Mouse (Mus musculus): ENCODE measurements around the gene Lrpprc. TPM values are rescaled to one million over a fixed set of nuclear protein-coding genes. Genes with fewer than 3 reads are reported as not detected.
A peak's percentile ranks its signal among the peaks of the same experiment; 100 is the strongest.

The Lrpprc gene
- polyA plus RNA-seq, 1 experiment from 2014 or later: 41.6 TPM

GRCm38 (mm10) chr17:84716252-84716872 lies 74.2 kb downstream of the Lrpprc start:
- Histone ChIP-seq H3K27ac (ENCODE audit: low read length) (no peak overlapping the region), H3K9ac (ENCODE audit: low read depth, low read length) (no peak overlapping the region), H3K4me2 (ENCODE audit: low read depth, low read length) (no peak overlapping the region), H3K36me3 (ENCODE audit: control insufficient read depth, insufficient read depth) (peaks cover 8% of the 10 kb centered on the region; the same call in 1 of the 2 replicates), H3K4me3 (ENCODE audit: low read depth, low read length) (no peak overlapping the region), H3K27me3 (ENCODE audit: control insufficient read depth, insufficient read depth, low read depth, low read length) (no peaks in the 10 kb centered on the region), H3K9me3 (replicated peaks; ENCODE audit: control insufficient read depth, low read length) (no peaks in the 10 kb centered on the region), H3K4me1 (ENCODE audit: control insufficient read depth, low read depth, low read length) (no peaks in the 10 kb centered on the region; the same call in 1 of the 2 replicates)
- WGBS (ENCODE audit: insufficient replicate concordance): 80% methylated on average over 16 of the region's 16 CpGs
- no peak for ATAC-seq (ENCODE audit: low read depth)

- no peak overlapping the region for H3K4me2 ChIP-seq (ENCODE audit: low read depth, low read length)
- H3K9me3 ChIP-seq (replicated peaks; ENCODE audit: control insufficient read depth, low read length): no peaks in the 10 kb centered on the region
- peaks cover 12% of the 10 kb centered on the region; the same call in 1 of the 2 replicates for H3K36me3 ChIP-seq (ENCODE audit: control insufficient read depth, insufficient read depth)
- H3K9ac ChIP-seq (ENCODE audit: low read depth, low read length): no peak overlapping the region
- 78% methylated on average over 4 of the region's 4 CpGs for WGBS (ENCODE audit: insufficient replicate concordance)
- peak; percentile 45; the same call in 1 of the 2 replicates for ATAC-seq (ENCODE audit: low read depth)
- no peaks in the 10 kb centered on the region; the same call in 1 of the 2 replicates for H3K4me1 ChIP-seq (ENCODE audit: control insufficient read depth, low read depth, low read length)
- no peaks in the 10 kb centered on the region for H3K27me3 ChIP-seq (ENCODE audit: control insufficient read depth, insufficient read depth, low read depth, low read length)
- no peak overlapping the region for H3K27ac ChIP-seq (ENCODE audit: low read length)
- H3K4me3 ChIP-seq (ENCODE audit: low read depth, low read length): no peak overlapping the region
Observed at GRCm38 (mm10) chr17:84714930-84715329, 75.7 kb downstream of the Lrpprc start.

- Histone ChIP-seq H3K9ac (ENCODE audit: low read depth, low read length) (no peak overlapping the region), H3K27ac (ENCODE audit: low read length) (no peak overlapping the region), H3K4me3 (ENCODE audit: low read depth, low read length) (no peak overlapping the region), H3K36me3 (ENCODE audit: control insufficient read depth, insufficient read depth) (peaks cover 12% of the 10 kb centered on the region; the same call in 1 of the 2 replicates), H3K27me3 (ENCODE audit: control insufficient read depth, insufficient read depth, low read depth, low read length) (no peaks in the 10 kb centered on the region), H3K4me1 (ENCODE audit: control insufficient read depth, low read depth, low read length) (no peaks in the 10 kb centered on the region; the same call in 1 of the 2 replicates), H3K9me3 (replicated peaks; ENCODE audit: control insufficient read depth, low read length) (no peaks in the 10 kb centered on the region), H3K4me2 (ENCODE audit: low read depth, low read length) (no peak overlapping the region)
- ATAC-seq (ENCODE audit: low read depth): no peak
- WGBS (ENCODE audit: insufficient replicate concordance): 85% methylated on average over 18 of the region's 18 CpGs
Observed at GRCm38 (mm10) chr17:84713563-84714164, 76.9 kb downstream of the Lrpprc start.

GRCm38 (mm10) chr17:84709403-84709851 lies 81.2 kb downstream of the Lrpprc start:
- 76% methylated on average over 17 of the region's 17 CpGs for WGBS (ENCODE audit: insufficient replicate concordance)
- H3K27me3 ChIP-seq (ENCODE audit: control insufficient read depth, insufficient read depth, low read depth, low read length): no peaks in the 10 kb centered on the region
- no peaks in the 10 kb centered on the region for H3K4me1 ChIP-seq (ENCODE audit: control insufficient read depth, low read depth, low read length)
- H3K9ac ChIP-seq (ENCODE audit: low read depth, low read length): no peak overlapping the region
- H3K36me3 ChIP-seq (ENCODE audit: control insufficient read depth, insufficient read depth): peaks cover 20% of the 10 kb centered on the region; the same call in 1 of the 2 replicates
- ATAC-seq (ENCODE audit: low read depth): no peak
- no peak overlapping the region for H3K27ac ChIP-seq (ENCODE audit: low read length)
- H3K4me2 ChIP-seq (ENCODE audit: low read depth, low read length): no peak overlapping the region; the same call in 1 of the 2 replicates
- H3K4me3 ChIP-seq (ENCODE audit: low read depth, low read length): no peak overlapping the region
- no peaks in the 10 kb centered on the region for H3K9me3 ChIP-seq (replicated peaks; ENCODE audit: control insufficient read depth, low read length)

GRCm38 (mm10) chr17:84708818-84709217 lies 81.8 kb downstream of the Lrpprc start:
- Histone ChIP-seq H3K4me1 (ENCODE audit: control insufficient read depth, low read depth, low read length) (no peaks in the 10 kb centered on the region), H3K4me3 (ENCODE audit: low read depth, low read length) (no peak overlapping the region), H3K36me3 (ENCODE audit: control insufficient read depth, insufficient read depth) (peaks cover 20% of the 10 kb centered on the region), H3K9me3 (replicated peaks; ENCODE audit: control insufficient read depth, low read length) (no peaks in the 10 kb centered on the region), H3K9ac (ENCODE audit: low read depth, low read length) (no peak overlapping the region), H3K4me2 (ENCODE audit: low read depth, low read length) (no peak overlapping the region), H3K27me3 (ENCODE audit: control insufficient read depth, insufficient read depth, low read depth, low read length) (no peaks in the 10 kb centered on the region), H3K27ac (ENCODE audit: low read length) (no peak overlapping the region)
- no peak for ATAC-seq (ENCODE audit: low read depth)
- 74% methylated on average over 7 of the region's 7 CpGs for WGBS (ENCODE audit: insufficient replicate concordance)

- H3K27me3 ChIP-seq (ENCODE audit: control insufficient read depth, insufficient read depth, low read depth, low read length): no peaks in the 10 kb centered on the region
- peaks cover 20% of the 10 kb centered on the region for H3K36me3 ChIP-seq (ENCODE audit: control insufficient read depth, insufficient read depth)
- no peak overlapping the region for H3K4me2 ChIP-seq (ENCODE audit: low read depth, low read length)
- 63% methylated on average over 4 of the region's 4 CpGs for WGBS (ENCODE audit: insufficient replicate concordance)
- H3K9me3 ChIP-seq (replicated peaks; ENCODE audit: control insufficient read depth, low read length): no peaks in the 10 kb centered on the region
- no peak overlapping the region for H3K4me3 ChIP-seq (ENCODE audit: low read depth, low read length)
- H3K9ac ChIP-seq (ENCODE audit: low read depth, low read length): no peak overlapping the region
- no peak for ATAC-seq (ENCODE audit: low read depth)
- no peaks in the 10 kb centered on the region for H3K4me1 ChIP-seq (ENCODE audit: control insufficient read depth, low read depth, low read length)
- H3K27ac ChIP-seq (ENCODE audit: low read length): no peak overlapping the region
Observed at GRCm38 (mm10) chr17:84707407-84707806, 83.2 kb downstream of the Lrpprc start.

GRCm38 (mm10) chr17:84698727-84699126 lies 91.9 kb downstream of the Lrpprc start:
- Histone ChIP-seq H3K4me2 (ENCODE audit: low read depth, low read length) (no peak overlapping the region), H3K36me3 (ENCODE audit: control insufficient read depth, insufficient read depth) (no peaks in the 10 kb centered on the region), H3K27ac (ENCODE audit: low read length) (no peak overlapping the region), H3K4me1 (ENCODE audit: control insufficient read depth, low read depth, low read length) (peaks cover 2% of the 10 kb centered on the region), H3K27me3 (ENCODE audit: control insufficient read depth, insufficient read depth, low read depth, low read length) (no peaks in the 10 kb centered on the region), H3K9me3 (replicated peaks; ENCODE audit: control insufficient read depth, low read length) (no peaks in the 10 kb centered on the region), H3K9ac (ENCODE audit: low read depth, low read length) (no peak overlapping the region), H3K4me3 (ENCODE audit: low read depth, low read length) (no peak overlapping the region)
- ATAC-seq (ENCODE audit: low read depth): no peak
- 27% methylated on average over 5 of the region's 5 CpGs for WGBS (ENCODE audit: insufficient replicate concordance)

GRCm38 (mm10) chr17:84696537-84696936 lies 94.1 kb downstream of the Lrpprc start:
- H3K9ac ChIP-seq (ENCODE audit: low read depth, low read length): no peak overlapping the region
- no peaks in the 10 kb centered on the region for H3K27me3 ChIP-seq (ENCODE audit: control insufficient read depth, insufficient read depth, low read depth, low read length)
- no peak for ATAC-seq (ENCODE audit: low read depth)
- no peak overlapping the region for H3K4me2 ChIP-seq (ENCODE audit: low read depth, low read length)
- H3K4me3 ChIP-seq (ENCODE audit: low read depth, low read length): no peak overlapping the region
- H3K36me3 ChIP-seq (ENCODE audit: control insufficient read depth, insufficient read depth): no peaks in the 10 kb centered on the region
- no peaks in the 10 kb centered on the region for H3K9me3 ChIP-seq (replicated peaks; ENCODE audit: control insufficient read depth, low read length)
- 50% methylated on average over 6 of the region's 6 CpGs for WGBS (ENCODE audit: insufficient replicate concordance)
- no peak overlapping the region for H3K27ac ChIP-seq (ENCODE audit: low read length)
- H3K4me1 ChIP-seq (ENCODE audit: control insufficient read depth, low read depth, low read length): peaks cover 2% of the 10 kb centered on the region

- no peak overlapping the region for H3K27ac ChIP-seq (ENCODE audit: low read length)
- H3K4me2 ChIP-seq (ENCODE audit: low read depth, low read length): no peak overlapping the region
- H3K27me3 ChIP-seq (ENCODE audit: control insufficient read depth, insufficient read depth, low read depth, low read length): no peaks in the 10 kb centered on the region
- no peak overlapping the region for H3K9ac ChIP-seq (ENCODE audit: low read depth, low read length)
- no peak for ATAC-seq (ENCODE audit: low read depth)
- 48% methylated on average over 2 of the region's 2 CpGs for WGBS (ENCODE audit: insufficient replicate concordance)
- H3K36me3 ChIP-seq (ENCODE audit: control insufficient read depth, insufficient read depth): no peaks in the 10 kb centered on the region
- H3K4me1 ChIP-seq (ENCODE audit: control insufficient read depth, low read depth, low read length): peaks cover 2% of the 10 kb centered on the region
- H3K4me3 ChIP-seq (ENCODE audit: low read depth, low read length): no peak overlapping the region
- H3K9me3 ChIP-seq (replicated peaks; ENCODE audit: control insufficient read depth, low read length): no peaks in the 10 kb centered on the region
Observed at GRCm38 (mm10) chr17:84693741-84694140, 96.8 kb downstream of the Lrpprc start.
